Mouse (Mus musculus) R1 (cell line): Measurements from ENCODE around the gene Ntn5.
"Not testable (repeated sequence)": the region's sequence is repeated elsewhere in the genome, so short reads cannot be mapped to it uniquely, and the experiment has no call there.

Experiments used
- DNase-seq: peaks from one replicate; pipeline ENCODE4 v3.0.0-alpha.2; 2018; ENCODE audit warnings: low read depth, low spot score

The Ntn5 gene

GRCm38 (mm10) chr7:45654424-45655047, 29.3 kb upstream of the Ntn5 start:
- DNase-seq = peak; percentile 87

GRCm38 (mm10) chr7:45660746-45661478, 22.9 kb upstream of the Ntn5 start:
- no peak for DNase-seq

- DNase-seq = not testable (repeated sequence)
Measured at GRCm38 (mm10) chr7:45661702-45662101, 22.1 kb upstream of the Ntn5 start.

GRCm38 (mm10) chr7:45665303-45666138, 18.3 kb upstream of the Ntn5 start:
- no peak for DNase-seq

- no peak for DNase-seq
Measured at GRCm38 (mm10) chr7:45666161-45666560, 17.7 kb upstream of the Ntn5 start, which contains the start of gene Fut2. TSS of gene Fut2 (minus strand) at chr7:45666394.

GRCm38 (mm10) chr7:45667761-45668160, 16.1 kb upstream of the Ntn5 start:
- no peak for DNase-seq

- DNase-seq = peak; percentile 86
Measured at GRCm38 (mm10) chr7:45668921-45669320, 14.9 kb upstream of the Ntn5 start.

GRCm38 (mm10) chr7:45677627-45678295, 6.1 kb upstream of the Ntn5 start:
- no peak for DNase-seq

GRCm38 (mm10) chr7:45678513-45678912, 5.3 kb upstream of the Ntn5 start:
- DNase-seq = no peak

- DNase-seq = no peak
Measured at GRCm38 (mm10) chr7:45679966-45680621, 3.7 kb upstream of the Ntn5 start.

GRCm38 (mm10) chr7:45681046-45681736, 2.6 kb upstream of the Ntn5 start:
- DNase-seq = no peak

GRCm38 (mm10) chr7:45682144-45683126, 1.4 kb upstream of the Ntn5 start:
- DNase-seq = peak; percentile 93

- DNase-seq = no peak
Measured at GRCm38 (mm10) chr7:45685811-45686210, 2.0 kb downstream of the Ntn5 start.

GRCm38 (mm10) chr7:45686841-45687240, 3.0 kb downstream of the Ntn5 start:
- DNase-seq = no peak

- DNase-seq = no peak
Measured at GRCm38 (mm10) chr7:45689099-45689498, 5.3 kb downstream of the Ntn5 start.

GRCm38 (mm10) chr7:45689800-45690199, 6.0 kb downstream of the Ntn5 start:
- no peak for DNase-seq

- DNase-seq = no peak
Measured at GRCm38 (mm10) chr7:45692364-45692763, 8.5 kb downstream of the Ntn5 start.

GRCm38 (mm10) chr7:45693921-45694591, 10.2 kb downstream of the Ntn5 start, which contains the start of gene Sec1:
TSS of gene Sec1 (minus strand) at chr7:45694402.
- peak; percentile 67 for DNase-seq

GRCm38 (mm10) chr7:45695098-45695497, 11.3 kb downstream of the Ntn5 start:
- DNase-seq = no peak
